ENCODE assay signal across 8 mouse cellular contexts in the genomic region with DNA sequence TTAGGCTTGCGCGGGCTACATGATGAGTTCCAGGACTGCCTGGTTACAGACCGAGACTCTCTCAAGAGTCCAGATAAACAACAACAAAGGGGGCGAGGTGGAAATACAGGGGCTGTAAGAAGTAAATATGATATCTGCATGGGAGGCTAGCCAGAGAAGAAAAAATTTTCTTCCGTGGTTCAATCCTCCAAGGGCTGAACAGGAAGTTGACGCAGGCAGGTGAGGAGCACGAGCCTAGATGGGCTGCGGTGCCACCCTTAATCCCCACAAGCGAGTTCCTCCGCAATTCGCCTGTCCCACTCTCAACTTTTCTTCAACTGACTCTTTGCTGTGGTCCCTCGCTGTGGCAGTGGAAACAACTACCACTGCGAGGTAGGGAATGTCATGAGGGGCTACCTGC. TPM values are rescaled to one million over a fixed set of nuclear protein-coding genes. Genes with fewer than 3 reads are reported as not detected.
DNase-seq lines count a peak whose midpoint lies in the region; ATAC-seq and TF ChIP-seq lines count a peak whose summit lies in the region.

No protein-coding gene starts in this region.

- 4% methylated on average over 13 of the region's 13 CpGs for WGBS in limb, embryonic 10.5 days
- WGBS in midbrain, postnatal 0 days = 5% methylated on average over 13 of the region's 13 CpGs

- peak overlapping the region; percentile 61 for H3K9ac ChIP-seq in midbrain, postnatal 0 days (replicated peaks; ENCODE audit: low read length, poor library complexity, severe bottlenecking)

- peak; percentile 28; the same call in 1 of the 2 replicates for ATAC-seq in cerebellum, adult (ENCODE audit: insufficient number of reproducible peaks, low FRiP score, low TSS enrichment)
- no peak for ATAC-seq in midbrain, postnatal 0 days (ENCODE audit: low FRiP score)

- no peaks in the 10 kb centered on the region for H3K27me3 ChIP-seq in testis, adult 2 months (ENCODE audit: control insufficient read depth, insufficient read depth, low read length)
- 0 out of 2 replicates have a peak, but pooled peaks cover 6% of the 10 kb centered on the region for H3K27me3 ChIP-seq in limb, embryonic 10.5 days (ENCODE audit: low read depth, poor library complexity, severe bottlenecking)
- H3K27me3 ChIP-seq in midbrain, postnatal 0 days (ENCODE audit: insufficient read depth, low read length) = no peaks in the 10 kb centered on the region

- H3K4me2 ChIP-seq in midbrain, postnatal 0 days (ENCODE audit: low read depth, low read length, poor library complexity, severe bottlenecking) = peak overlapping the region; percentile 74

- H3K27ac ChIP-seq in testis, adult 2 months (ENCODE audit: control insufficient read depth, insufficient read depth, low read depth, low read length) = peak overlapping the region; percentile 63; the same call in 1 of the 2 replicates
- H3K27ac ChIP-seq in limb, embryonic 10.5 days = peak overlapping the region; percentile 84; the same call in 1 of the 2 replicates
- H3K27ac ChIP-seq in midbrain, postnatal 0 days (ENCODE audit: low read depth, low read length) = no peak overlapping the region

- no peak for DNase-seq in cerebellum, adult 9-11 months
- no peak for DNase-seq in testis, postnatal 10 days (ENCODE audit: low spot score)
- DNase-seq in limb, embryonic 10.5 days (ENCODE audit: low spot score) = no peak
- DNase-seq in midbrain, postnatal 0 days (ENCODE audit: low spot score) = no peak
- DNase-seq in gastrocnemius, postnatal 14 days = no peak
- DNase-seq in right cerebral cortex, postnatal 14 days = no peak

- no peaks in the 10 kb centered on the region for H3K36me3 ChIP-seq in testis, adult 2 months (ENCODE audit: control insufficient read depth, insufficient read depth, low read length)
- H3K36me3 ChIP-seq in limb, embryonic 10.5 days = no peaks in the 10 kb centered on the region
- H3K36me3 ChIP-seq in midbrain, postnatal 0 days (ENCODE audit: insufficient read depth, low read length) = no peaks in the 10 kb centered on the region

- intact Hi-C loops in gastrocnemius, postnatal 14 days (cut with DNase I; ENCODE audit: low total_unique reads) = no loop called here

- TF ChIP-seq POLR2A in testis, adult 2 months (IDR thresholded peaks at IDR 0.05; ENCODE audit: control insufficient read depth, low read depth, low read length) = no peak

- TF ChIP-seq CTCF in testis, adult 2 months (IDR thresholded peaks at IDR 0.05; ENCODE audit: control insufficient read depth, insufficient read depth, insufficient replicate concordance, low read depth, low read length) = no peak
- no peak for TF ChIP-seq CTCF in midbrain, postnatal 0 days (IDR thresholded peaks at IDR 0.05)

- H3K4me3 ChIP-seq in testis, adult 2 months (ENCODE audit: control insufficient read depth, low read depth, low read length) = peak overlapping the region; percentile 87
- H3K4me3 ChIP-seq in limb, embryonic 10.5 days = peak overlapping the region; percentile 78
- peak overlapping the region; percentile 80 for H3K4me3 ChIP-seq in midbrain, postnatal 0 days (ENCODE audit: low read depth, low read length)

- H3K4me1 ChIP-seq in testis, adult 2 months (ENCODE audit: control insufficient read depth, insufficient read depth, low read length) = peaks cover 3% of the 10 kb centered on the region; the same call in 1 of the 2 replicates
- H3K4me1 ChIP-seq in limb, embryonic 10.5 days = peaks cover 13% of the 10 kb centered on the region
- H3K4me1 ChIP-seq in midbrain, postnatal 0 days (ENCODE audit: insufficient read depth, low read length) = no peaks in the 10 kb centered on the region

- no peaks in the 10 kb centered on the region for H3K9me3 ChIP-seq in limb, embryonic 10.5 days (replicated peaks)
- H3K9me3 ChIP-seq in midbrain, postnatal 0 days (ENCODE audit: low read length) = no peaks in the 10 kb centered on the region

RNA-seq across cellular contexts. Expression of a gene that starts 0.6 kb away (rescaled TPM):
- polyA plus RNA-seq in testis, adult 2 months (2012; rRNA removed) = 6.3 and 6.7 TPM in 2 replicates
- 3.3 and 5.9 TPM in 2 replicates for polyA plus RNA-seq in limb, embryonic 10.5 days (2016; fragmentation: Nextera tagmentation; extraction: Ambion mirVana)
- 44.6 and 66.6 TPM in 2 replicates for total RNA-seq in midbrain, postnatal 0 days (2014; rRNA removed)
- 24.6 and 25.5 TPM in 2 replicates for polyA plus RNA-seq in midbrain, postnatal 0 days (2015; fragmentation: Nextera tagmentation; extraction: Ambion mirVana)
- total RNA-seq in gastrocnemius, postnatal 14 days (2021) = 10 to 100 TPM in 1 of 2 experiments, 1 to 10 TPM in 1; 9.0 to 10.3 TPM
